In the genomic region with DNA sequence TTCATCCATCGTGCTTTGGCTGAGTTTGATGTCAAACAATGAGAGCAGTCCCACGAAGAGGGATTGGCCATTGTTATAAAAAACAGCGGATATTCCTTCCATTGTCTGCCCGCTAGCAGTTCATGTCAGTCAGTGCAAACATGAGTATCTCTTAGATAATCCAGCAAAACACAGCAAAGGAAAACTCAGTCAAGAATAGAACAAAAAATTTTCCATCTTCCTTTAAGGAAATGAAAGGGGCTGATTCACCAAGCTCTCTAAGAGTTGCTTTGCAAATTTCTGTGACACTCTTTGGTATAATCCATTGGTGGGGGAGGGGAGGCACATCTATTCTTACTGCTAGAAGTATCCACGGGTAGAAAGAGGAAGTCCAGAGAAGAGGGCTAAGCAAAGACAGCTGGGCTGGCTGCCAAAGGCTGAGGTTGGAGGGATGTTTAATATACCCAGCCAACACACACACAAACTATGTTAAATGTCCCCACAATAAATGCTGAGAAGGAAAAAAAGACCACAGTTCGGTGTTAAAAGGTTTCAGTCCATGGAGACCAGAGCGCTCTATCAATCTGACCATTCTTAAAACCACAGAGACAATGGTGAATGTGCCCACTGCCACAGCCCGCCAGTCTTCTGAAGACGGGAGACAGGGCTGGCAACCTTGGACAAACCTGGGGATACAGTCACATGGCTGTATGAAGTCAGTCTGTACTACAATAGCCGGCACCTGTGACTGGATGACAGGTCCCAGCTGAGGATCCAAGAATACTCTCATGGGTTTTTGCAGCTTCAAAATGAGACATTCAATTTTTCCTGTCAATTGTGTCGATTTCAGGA, we compare ENCODE assay signal across 8 mouse cellular contexts. TPM values are rescaled to one million over a fixed set of nuclear protein-coding genes. Genes with fewer than 3 reads are reported as not detected.
DNase-seq lines count a peak whose midpoint lies in the region; ATAC-seq lines count a peak whose summit lies in the region.

No protein-coding gene starts in this region.

- peaks cover 31% of the 10 kb centered on the region for H3K4me1 ChIP-seq in hindbrain, embryonic 15.5 days (replicated peaks)

- H3K27ac ChIP-seq in hindbrain, embryonic 15.5 days (replicated peaks), result 0 out of 2 replicates have a peak overlapping the region, but pooled peaks have one; percentile 12

- no peaks in the 10 kb centered on the region for H3K27me3 ChIP-seq in hindbrain, embryonic 15.5 days

- H3K9me3 ChIP-seq in hindbrain, embryonic 15.5 days, result no peaks in the 10 kb centered on the region

- no peak overlapping the region for H3K4me3 ChIP-seq in hindbrain, embryonic 15.5 days

- no peak overlapping the region for H3K4me2 ChIP-seq in hindbrain, embryonic 15.5 days

- WGBS in hindbrain, embryonic 15.5 days, result 51% methylated on average over 11 of the region's 11 CpGs

- DNase-seq in 3134 (ENCODE audit: extremely low read depth, insufficient read length, low spot score) (peak; percentile 27), liver (peak; percentile 58)
- peak; percentile 85 to 90 for DNase-seq in B cell, adult 2 months
- peak; percentile 47 to 87 for DNase-seq in frontal cortex, adult 2 months (ENCODE audit: extremely low spot score in 1 of 2, low spot score in 1 of 2)
- DNase-seq in right cerebral cortex, postnatal 10 days (ENCODE audit: low spot score in 2 of 2), result peak; percentile 79
- no peak for DNase-seq in urinary bladder, adult 18-20 months (ENCODE audit: low spot score in 2 of 2)

- no peak overlapping the region for H3K9ac ChIP-seq in hindbrain, embryonic 15.5 days

- peaks cover 32% of the 10 kb centered on the region for H3K36me3 ChIP-seq in hindbrain, embryonic 15.5 days

- no peak for ATAC-seq in hindbrain, embryonic 15.5 days (ENCODE audit: low FRiP score, low read depth)
- no peak for ATAC-seq in CD4-positive, CD25-positive, alpha-beta regulatory T cell, adult 4 months

RNA-seq across cellular contexts. Expression of a gene that starts 12.7 kb away (rescaled TPM):
- polyA plus RNA-seq in frontal cortex, adult 2 months (2012; rRNA removed), result 38.4 and 44.0 TPM in 2 replicates
- 131 and 144 TPM in 2 replicates for polyA plus RNA-seq in hindbrain, embryonic 15.5 days (2015; fragmentation: Nextera tagmentation; extraction: Ambion mirVana)
- 10 to 100 TPM; 15.4 to 16.8 TPM for polyA plus RNA-seq in CD4-positive, CD25-positive, alpha-beta regulatory T cell, adult 4 months (2017; shearing (Covaris generic))

Comparison
In these comparisons a context has a peak if more than half of its experiments do, and no peak if none do; other contexts are left out.
1. DNase-seq: peak in 3134 (single experiment), B cell, adult 2 months (2 of 2), frontal cortex, adult 2 months (2 of 2), liver (single experiment) and right cerebral cortex, postnatal 10 days (2 of 2); none in urinary bladder, adult 18-20 months (0 of 2).